Mouse (Mus musculus) gastrocnemius, adult 18-20 months (tissue): ENCODE measurements around the gene Lbhd2. TPM values are rescaled to one million over a fixed set of nuclear protein-coding genes. Genes with fewer than 3 reads are reported as not detected.

ENCODE experiments used
- DNase-seq: peaks from one replicate; pipeline ENCODE4 v3.0.0; 2021; ENCODE audit warnings: low spot score
- total RNA-seq, 2 experiments: library from RNA; stranded (reverse); gene quantifications; 2 replicates each; pipeline ENCODE4 v1.2.3; 2021

The Lbhd2 gene
- total RNA-seq, 2 experiments from 2014 or later, result not detected

- DNase-seq, result peak; percentile 64
Observed at GRCm38 (mm10) chr12:111430868-111431817, 24.5 kb downstream of the Lbhd2 start.

DNA sequence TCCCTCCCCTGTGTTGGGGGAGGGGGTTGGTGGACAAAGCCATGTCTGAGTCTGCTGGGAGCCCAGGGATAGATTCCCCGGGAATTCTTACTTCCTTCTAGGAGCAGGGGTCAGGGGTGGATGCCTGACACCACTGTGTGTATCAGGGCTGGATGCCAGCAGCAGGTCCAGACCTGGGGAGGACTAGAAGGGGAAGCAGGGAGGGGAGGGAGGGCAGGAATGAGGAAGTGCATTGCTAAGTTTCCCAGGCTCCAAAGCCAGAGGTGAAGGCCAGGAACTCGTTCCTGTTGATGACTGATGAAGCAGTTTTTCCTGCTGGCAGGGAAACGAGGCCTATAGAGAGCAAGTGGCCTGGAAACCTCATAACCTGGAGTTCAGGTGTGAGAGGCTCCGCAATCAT, 25.5 kb downstream of the Lbhd2 start:
- DNase-seq, result no peak

DNA sequence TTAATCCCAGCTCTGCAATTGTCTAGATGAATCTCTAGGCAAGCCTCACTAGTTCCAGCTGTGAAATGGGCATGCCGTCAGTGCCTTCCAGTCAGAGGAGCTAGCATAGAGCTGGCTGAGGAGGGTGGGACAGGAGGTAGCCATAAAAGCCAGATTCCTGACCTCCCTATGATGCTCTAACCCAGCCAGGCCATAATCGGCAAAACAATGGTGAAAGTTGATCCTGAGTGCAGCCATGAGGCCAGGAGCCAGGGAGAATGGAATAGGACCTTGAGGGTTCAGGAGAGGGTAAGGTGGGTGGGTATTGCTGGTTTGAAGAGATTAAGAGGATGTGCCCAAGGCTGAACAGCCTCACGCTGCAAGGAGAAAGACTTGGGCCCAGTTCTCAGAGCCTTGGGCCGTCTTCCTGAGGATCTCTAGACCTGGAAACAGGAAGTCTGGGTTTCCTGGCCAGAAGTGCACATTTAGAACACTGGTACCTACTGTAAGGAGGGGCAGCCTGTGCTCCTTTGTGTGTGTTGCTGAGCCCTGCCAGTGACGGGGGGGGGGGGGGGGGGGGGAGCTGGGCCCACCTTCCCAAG, 26.2 kb downstream of the Lbhd2 start:
- no peak for DNase-seq

DNA sequence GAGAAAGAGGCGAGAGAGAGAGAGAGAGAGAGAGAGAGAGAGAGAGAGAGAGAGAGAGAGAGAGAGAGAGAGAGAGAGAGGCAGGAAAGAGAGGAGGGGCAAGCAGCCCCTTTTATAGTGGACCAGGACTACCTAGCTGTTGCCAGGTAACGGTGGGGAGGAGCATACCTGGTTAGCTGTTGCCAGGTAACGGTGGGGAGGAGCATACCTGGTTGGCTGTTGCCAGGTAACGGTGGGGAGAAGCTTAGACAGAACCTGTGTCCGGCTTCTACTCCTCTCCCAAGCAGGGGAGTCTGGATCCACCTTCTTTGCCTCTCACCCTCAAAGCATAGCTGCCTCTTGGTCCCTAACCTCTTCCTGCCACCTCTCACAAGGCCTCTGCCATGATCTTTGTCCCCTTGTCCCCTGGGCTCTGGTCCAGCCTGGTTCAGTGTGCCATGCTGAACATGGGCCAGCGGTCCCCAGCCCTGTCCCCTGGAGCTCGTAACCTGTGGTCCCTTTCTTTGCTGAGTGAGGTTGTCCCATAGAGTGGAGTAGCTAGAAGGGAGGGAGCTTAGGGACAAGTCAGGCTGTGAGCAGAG, 27.6 kb downstream of the Lbhd2 start:
- no peak for DNase-seq

GRCm38 (mm10) chr12:111434745-111435327, 28.2 kb downstream of the Lbhd2 start:
- no peak for DNase-seq

- DNase-seq, result no peak
Observed at GRCm38 (mm10) chr12:111436170-111436569, 29.6 kb downstream of the Lbhd2 start.

DNA sequence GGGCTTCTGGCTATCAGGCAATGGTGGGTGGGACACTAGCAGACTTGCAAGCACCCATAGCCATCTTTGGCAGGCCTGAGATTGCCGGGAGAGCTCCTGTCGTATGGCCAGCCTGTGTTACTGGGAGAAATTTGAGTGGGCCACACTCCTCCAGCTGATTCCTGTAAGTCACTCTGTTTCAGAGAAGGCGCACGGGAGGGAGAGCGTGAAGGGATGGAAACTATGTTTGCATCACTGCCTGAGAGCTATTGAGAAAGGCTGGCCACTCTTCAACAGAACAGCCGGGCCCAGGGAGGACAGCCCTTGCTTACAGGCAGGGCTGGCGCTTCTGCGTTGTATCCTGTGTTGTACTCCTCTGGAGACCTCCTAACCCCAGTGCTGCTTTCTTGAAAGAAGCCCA, 30.0 kb downstream of the Lbhd2 start:
- peak; percentile 58 for DNase-seq

GRCm38 (mm10) chr12:111437222-111437900, 30.8 kb downstream of the Lbhd2 start:
- no peak for DNase-seq

DNA sequence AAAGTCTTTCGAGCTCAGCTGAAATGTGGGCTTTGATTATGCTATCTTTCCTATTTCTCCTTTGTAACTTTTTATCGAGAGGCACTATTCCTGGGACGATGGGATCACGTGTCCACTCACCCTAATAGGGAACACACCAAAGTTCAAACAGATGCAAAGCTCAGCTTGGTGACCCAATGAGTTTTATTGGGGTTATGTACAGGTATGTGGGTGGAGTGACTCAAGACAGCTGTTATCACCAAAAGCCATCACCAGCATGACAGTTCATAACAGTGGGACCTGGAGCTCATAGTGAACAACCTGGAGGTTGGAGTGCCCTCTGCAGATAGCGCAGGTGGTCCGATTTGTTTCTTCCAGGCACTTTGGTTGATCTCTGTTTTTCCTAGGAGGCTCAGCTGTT, 32.2 kb downstream of the Lbhd2 start:
- DNase-seq, result no peak

GRCm38 (mm10) chr12:111440701-111441373, 34.2 kb downstream of the Lbhd2 start:
- DNase-seq, result no peak

- DNase-seq, result no peak
Observed at GRCm38 (mm10) chr12:111441523-111441922, 34.9 kb downstream of the Lbhd2 start.

DNA sequence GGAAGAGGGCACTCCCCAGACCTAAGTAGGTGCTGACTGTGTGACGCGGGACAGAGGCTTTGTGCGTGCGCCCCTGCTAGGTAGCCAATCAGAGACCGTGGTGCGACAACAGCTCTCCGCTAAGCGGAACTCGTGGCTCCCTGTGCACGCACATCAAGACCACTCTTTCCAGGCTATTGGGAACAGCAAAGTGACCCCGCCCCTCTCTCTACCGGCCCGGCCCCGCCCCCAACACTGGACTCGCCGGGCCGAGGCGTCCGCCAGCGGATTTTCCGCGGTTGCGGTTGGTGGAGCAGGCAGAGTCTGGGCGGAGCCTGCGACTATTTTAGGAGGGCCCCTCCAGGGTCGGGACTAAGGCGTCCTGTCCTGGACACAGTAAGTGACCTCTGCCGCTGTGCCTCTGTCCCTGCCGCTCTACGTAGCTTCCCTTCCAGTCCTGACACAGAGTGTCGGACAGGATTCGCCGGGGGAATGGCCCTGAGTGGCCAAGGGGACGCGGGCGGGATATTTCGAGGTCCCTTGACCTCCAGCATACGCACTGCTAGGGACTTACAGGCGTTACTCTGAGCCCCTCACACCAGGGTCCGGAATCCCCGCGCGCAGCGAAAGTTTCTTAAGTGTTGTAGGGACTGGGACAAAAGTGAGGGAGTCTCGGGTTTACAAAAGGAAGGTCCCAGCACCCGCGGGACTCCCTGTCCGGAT, 35.9 kb downstream of the Lbhd2 start, which contains the start of gene Tnfaip2:
Gene Tnfaip2 (plus strand): TSS at position 161 of the 702 bp plus-strand sequence.
- DNase-seq, result peak; percentile 88

DNA sequence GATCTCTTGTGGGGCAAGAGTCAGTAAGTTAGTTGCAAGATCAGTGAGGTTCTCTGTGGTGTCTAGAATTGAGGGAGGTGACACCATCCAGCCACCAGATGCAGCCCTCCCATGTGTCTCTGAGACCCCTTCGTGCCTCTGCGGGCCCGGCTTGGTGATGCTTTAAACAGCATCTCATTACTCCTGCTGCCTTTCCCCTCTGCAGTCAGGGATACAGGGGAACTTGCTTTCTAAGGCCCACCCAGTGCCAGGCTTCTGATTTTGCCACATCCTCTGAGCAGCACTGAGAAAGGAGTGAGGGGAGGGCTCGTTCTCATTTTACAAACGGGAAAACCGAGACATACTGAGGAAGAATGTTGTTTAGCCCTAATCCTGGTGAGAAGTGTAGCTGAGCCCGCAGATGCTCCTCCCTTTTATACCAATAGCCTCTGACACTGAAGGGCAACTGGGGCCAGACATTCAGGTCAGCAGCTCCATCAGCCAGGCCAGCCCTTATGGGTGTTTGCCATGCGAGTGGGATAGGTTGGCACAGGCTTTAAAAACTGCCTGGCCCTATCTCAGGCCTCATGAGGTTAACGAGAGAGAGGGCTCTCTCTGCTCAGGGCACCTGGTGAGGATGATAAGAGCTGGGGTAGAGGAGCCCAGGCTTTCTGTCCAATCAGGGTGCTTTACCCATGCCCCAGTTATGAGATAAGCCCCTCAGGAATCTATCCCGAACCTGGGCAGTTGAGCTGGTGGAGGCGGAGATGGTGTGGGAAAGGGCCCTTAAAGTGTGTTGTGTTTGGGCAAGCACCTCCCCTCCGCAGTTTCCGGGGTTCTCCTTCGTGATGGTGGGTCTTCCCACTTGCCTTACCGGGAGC, 36.6 kb downstream of the Lbhd2 start:
- no peak for DNase-seq

DNA sequence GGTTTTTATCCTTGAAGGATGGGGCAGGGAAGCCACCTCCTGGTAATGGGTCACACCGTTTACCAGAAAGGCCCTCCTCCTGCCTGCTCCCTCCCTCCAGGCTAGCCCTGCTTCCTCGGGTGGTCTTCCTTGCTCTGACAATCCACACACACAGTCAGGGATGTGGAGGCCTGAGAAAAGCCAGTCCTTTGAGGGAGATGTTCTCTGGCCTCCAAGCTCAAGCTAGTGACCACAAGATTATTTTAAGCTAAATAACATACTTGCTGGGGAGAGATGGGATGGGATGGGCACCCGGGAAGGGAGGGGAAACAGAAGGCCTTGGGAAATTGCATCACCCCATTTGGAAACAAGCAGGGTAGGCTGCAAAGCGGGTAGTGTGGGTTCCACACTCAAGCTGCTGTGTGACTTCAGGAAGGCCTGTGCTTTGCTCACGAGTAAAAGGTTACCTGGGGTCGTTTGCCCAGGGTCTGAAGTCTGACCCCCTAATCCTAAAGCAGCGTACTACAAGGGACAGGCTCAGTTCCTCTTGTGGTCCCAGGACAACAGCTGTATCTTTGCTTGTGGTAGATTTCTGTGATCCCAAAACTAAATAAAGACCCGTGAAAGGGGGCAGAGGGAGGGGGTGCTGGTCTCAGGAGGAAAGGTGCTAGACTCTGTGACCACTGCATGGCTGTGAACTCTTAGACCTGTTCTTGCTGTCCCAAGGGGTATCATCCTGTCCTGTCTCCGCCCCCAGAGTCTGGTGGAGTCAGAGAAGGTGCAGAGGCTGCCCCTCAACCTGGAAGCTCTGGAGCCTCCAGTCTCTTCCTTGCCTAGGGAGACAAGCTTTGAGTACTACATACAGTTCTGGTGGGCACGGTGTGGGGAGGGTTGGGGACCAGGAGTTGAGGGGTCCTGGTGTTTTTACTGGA, 37.6 kb downstream of the Lbhd2 start:
- no peak for DNase-seq

- DNase-seq, result no peak
Observed at GRCm38 (mm10) chr12:111445161-111445889, 38.7 kb downstream of the Lbhd2 start.

DNA sequence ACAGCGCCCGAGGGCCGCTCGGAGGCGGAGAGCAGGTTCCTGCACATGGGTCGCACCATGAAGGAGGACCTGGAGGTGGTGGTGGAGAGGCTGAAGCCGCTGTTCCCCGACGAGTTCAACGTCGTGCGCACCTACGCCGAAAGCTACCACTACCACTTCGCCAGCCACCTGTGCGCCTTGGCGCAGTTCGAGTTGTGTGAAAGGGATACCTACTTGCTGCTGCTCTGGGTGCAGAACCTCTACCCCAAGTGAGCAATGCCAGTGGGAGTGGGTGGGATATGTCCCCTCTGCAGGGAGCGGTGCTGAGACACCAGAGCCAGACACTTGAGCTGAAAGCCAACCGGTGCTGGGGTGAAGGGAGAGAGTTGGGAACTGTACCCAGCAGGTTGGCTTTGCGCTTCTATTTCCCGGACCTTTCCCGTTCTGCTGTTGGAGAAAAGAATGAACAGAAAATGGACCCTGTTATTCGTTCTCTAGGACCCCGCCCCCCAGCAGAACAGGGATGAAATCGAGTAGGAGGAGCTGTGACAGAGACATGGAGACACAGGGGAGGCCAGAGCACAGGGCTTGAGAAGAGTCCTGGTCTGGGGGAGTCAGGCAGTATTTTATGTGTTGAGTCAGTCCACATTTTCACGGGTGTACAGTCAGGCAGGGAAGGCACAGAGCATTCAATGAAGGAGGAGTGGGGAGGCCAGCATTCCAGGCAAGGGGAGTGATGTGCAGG, 39.4 kb downstream of the Lbhd2 start:
- DNase-seq, result peak; percentile 5

DNA sequence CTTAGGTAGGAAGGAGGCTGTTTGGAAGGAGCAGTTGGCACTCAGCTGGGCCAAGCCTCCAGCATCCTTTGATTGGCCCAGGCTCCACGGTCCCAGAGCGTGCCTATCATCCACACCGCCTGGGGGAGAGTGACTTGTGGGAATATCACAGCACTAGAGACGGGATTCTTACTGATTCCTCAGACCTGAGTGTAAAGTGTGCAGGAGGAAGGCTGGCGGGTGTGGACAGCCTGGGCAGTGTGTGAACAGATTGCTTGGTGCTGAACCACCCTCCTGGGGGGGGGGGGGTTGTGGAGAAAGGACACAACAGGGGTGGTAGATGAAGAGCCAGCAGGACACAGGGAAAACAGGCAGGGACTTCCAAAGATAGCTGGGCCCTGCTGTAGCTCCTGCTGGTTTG, 40.1 kb downstream of the Lbhd2 start:
- DNase-seq, result no peak
